Mouse (Mus musculus) layer of hippocampus, postnatal 14 days (tissue): Measurements from ENCODE around the gene Btbd2. TPM values are rescaled to one million over a fixed set of nuclear protein-coding genes. Genes with fewer than 3 reads are reported as not detected.
"Not testable (repeated sequence)": the region's sequence is repeated elsewhere in the genome, so short reads cannot be mapped to it uniquely, and the experiment has no call there.

Experiments used
- DNase-seq, 2 experiments: peaks; one replicate each; pipeline ENCODE4 v3.0.0; 2021 to 2022; ENCODE audit warnings: low spot score in 2 of 2, mixed read lengths in 1 of 2
- microRNA-seq, 2 experiments: library from miRNA; unstranded; fragments of <30 nt; microRNA quantifications; one replicate each; pipeline ENCODE4 v1.2.0; 2021
- total RNA-seq, 2 experiments: library from RNA; stranded (reverse); gene quantifications; 2 replicates each; pipeline ENCODE4 v1.2.3; 2021

Btbd2 gene
- total RNA-seq, 2 experiments from 2014 or later, result 90.2 to 94.4 TPM

DNA sequence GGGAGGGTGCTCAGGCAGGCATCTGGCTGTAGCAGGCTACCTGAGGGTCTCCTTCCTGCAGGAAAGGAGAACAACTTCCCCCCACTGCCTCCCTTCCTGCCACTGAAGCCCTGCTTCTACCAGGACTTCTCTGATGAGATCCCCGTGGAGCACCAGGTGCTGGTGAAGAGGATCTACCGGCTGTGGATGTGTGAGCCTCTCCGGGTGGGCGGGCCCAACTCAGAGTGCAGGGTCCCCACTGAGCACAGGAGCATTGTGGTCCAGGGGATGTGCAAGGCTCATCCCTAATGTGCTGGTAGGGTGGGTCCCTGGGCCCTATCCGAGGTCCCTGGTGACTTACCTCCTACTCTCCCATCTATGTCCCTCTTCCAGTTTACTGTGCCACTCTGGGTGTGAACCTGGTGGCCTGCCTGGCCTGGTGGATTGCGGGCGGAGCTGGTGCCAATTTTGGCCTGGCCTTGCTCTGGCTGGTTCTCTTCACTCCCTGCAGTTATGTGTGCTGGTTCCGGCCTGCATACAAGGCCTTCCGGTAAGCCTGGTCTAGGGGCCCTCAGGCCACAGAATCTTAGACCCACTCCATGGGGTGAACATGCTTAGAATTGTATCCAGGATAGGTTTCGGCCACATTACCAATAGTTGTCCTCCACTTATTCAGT, 47.5 kb downstream of the Btbd2 start:
- no peak for DNase-seq

- DNase-seq, result no peak
Measured at GRCm38 (mm10) chr10:80608435-80608834, 48.4 kb downstream of the Btbd2 start.

GRCm38 (mm10) chr10:80606737-80607350, 50.0 kb downstream of the Btbd2 start:
- DNase-seq, result no peak

DNA sequence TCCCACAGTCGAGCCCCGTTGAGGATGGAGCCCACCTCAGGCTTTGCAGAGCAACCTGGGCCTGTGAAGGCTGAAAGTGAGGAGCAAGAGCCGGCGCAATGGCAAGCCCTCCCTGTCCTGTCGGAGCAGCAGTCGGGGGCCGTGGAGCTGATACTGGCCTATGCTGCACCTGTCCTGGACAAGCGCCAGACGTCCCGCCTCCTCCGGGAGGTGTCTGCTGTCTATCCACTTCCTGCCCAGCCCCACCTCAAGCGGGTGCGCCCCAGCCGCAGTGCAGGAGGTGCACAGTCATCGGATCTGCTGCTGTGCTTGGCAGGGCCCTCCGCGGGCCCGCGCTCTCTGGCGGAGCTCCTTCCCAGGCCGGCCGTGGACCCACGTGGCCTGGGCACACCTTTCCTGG, 50.6 kb downstream of the Btbd2 start:
- no peak for DNase-seq

- DNase-seq, result not testable (repeated sequence)
Measured at GRCm38 (mm10) chr10:80605721-80606120, 51.1 kb downstream of the Btbd2 start, which contains the start of gene Gm49322. TSS of gene Gm49322 (plus strand) at chr10:80606021.

GRCm38 (mm10) chr10:80604988-80605387, 51.9 kb downstream of the Btbd2 start:
- no peak for DNase-seq

DNA sequence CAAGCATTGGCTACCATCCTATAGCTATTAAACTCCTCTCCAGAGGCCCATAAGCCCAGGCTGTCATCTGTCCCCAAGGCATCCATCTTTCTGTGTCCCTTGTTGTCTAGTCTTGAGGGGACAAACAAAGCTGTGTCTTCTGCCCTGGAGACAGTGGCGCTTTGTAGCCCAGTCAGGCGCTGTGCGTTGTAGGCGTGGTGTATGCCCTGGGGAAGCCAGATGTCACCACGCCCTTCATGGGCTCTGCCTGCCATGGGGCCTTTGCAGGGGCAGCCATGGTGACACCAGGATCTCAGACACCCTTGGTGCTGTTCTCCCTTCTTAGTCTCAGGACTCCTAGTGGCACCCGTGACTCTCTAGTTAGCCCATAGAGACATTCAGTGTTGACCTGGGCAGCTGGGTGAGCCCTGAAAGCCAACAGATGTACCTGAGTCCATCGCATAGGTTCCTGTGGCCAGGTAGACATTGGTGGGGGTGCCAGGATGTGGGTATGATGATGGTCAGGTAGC, 52.8 kb downstream of the Btbd2 start:
- no peak for DNase-seq

GRCm38 (mm10) chr10:80603364-80603763, 53.5 kb downstream of the Btbd2 start:
- no peak for DNase-seq

DNA sequence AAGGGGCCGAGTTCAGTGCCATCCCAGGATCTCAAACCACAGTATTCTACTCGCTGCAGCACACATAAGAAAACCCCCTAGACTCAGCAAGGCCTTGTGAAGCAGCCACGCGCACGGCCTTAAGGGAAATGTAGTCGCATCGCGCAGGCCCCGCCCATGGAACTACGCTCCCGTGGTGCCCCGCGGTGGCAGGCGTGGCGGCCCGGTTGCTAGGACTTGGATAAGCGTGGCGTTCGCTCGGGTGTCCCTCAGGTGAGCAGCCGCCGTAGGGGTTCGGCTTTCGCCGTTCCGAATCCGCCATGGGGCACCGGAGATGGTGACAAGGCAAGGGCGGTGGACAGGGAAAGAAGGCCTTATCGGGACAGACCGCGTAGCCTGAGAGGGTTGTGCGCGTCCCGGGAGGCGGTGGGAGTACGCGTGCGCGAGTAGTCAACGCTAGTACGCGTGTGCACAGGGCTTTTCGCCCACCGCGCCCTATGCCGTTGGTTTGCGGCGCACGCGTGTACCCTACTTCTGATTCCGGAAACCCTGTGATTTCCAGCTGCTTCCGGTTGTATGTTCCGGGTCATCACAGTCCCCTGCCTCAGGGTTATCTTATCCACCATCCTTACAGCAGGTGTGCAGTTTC, 54.1 kb downstream of the Btbd2 start, which contains the start of the genes Scamp4 and Adat3:
TSS of gene Scamp4 (plus strand) at position 175 of the 628 bp plus-strand sequence.
TSS of gene Adat3 (plus strand) at position 183 of the 628 bp plus-strand sequence.
- peak; percentile 96 to 99 for DNase-seq

GRCm38 (mm10) chr10:80596318-80596717, 60.6 kb downstream of the Btbd2 start:
- no peak for DNase-seq

Small RNA genes within 50 kb of the gene (microRNA-seq; reads per million reads assigned to microRNA genes)
- gene Mir6912, result 2.0 to 2.7 reads per million in 2 experiments

Other genes starting within 250 kb of the Btbd2 start
- gene Tcf3, start 223.4 kb downstream of the Btbd2 start, total RNA-seq, result 10 to 100 TPM; 33.3 to 35.0 TPM
- gene Onecut3, start 162.2 kb downstream of the Btbd2 start, total RNA-seq, result not detected
- under 1 TPM; 0.21 TPM for gene Atp8b3, start 117.9 kb downstream of the Btbd2 start, total RNA-seq
- 10 to 100 TPM; 47.0 to 50.5 TPM for gene Rexo1, start 95.5 kb downstream of the Btbd2 start, total RNA-seq
- gene Klf16, start 79.8 kb downstream of the Btbd2 start, total RNA-seq, result 10 to 100 TPM; 40.1 to 44.3 TPM
- 100 to 1,000 TPM; 189 to 197 TPM for gene Abhd17a, start 66.7 kb downstream of the Btbd2 start, total RNA-seq
- gene Scamp4, start 54.2 kb downstream of the Btbd2 start, total RNA-seq, result 10 to 100 TPM; 38.5 to 40.7 TPM
- 1 to 10 TPM; 2.3 to 2.8 TPM for gene Adat3, start 54.2 kb downstream of the Btbd2 start, total RNA-seq
- 1 to 10 TPM; 2.5 to 2.8 TPM for gene Gm49322, start 51.0 kb downstream of the Btbd2 start, total RNA-seq
- 100 to 1,000 TPM; 176 to 180 TPM for gene Csnk1g2, start 34.2 kb downstream of the Btbd2 start, total RNA-seq
- gene Mknk2, start 21.0 kb upstream of the Btbd2 start, total RNA-seq, result 10 to 100 TPM; 50.5 to 51.5 TPM
- 10 to 100 TPM; 16.1 to 19.0 TPM for gene Mob3a, start 44.9 kb upstream of the Btbd2 start, total RNA-seq
- 10 to 100 TPM; 44.8 to 54.7 TPM for gene Izumo4, start 45.1 kb upstream of the Btbd2 start, total RNA-seq
- 100 to 1,000 TPM; 137 to 144 TPM for gene Ap3d1, start 85.2 kb upstream of the Btbd2 start, total RNA-seq
- gene Dot1l, start 98.1 kb upstream of the Btbd2 start, total RNA-seq, result 10 to 100 TPM; 60.6 to 62.2 TPM
- 10 to 100 TPM; 41.0 to 45.9 TPM for gene Sf3a2, start 141.1 kb upstream of the Btbd2 start, total RNA-seq
- 10 to 100 TPM; 57.1 to 57.8 TPM for gene Plekhj1, start 141.6 kb upstream of the Btbd2 start, total RNA-seq
- gene Amh, start 148.2 kb upstream of the Btbd2 start, total RNA-seq, result 1 to 10 TPM; 2.4 to 2.9 TPM
- gene Jsrp1, start 156.4 kb upstream of the Btbd2 start, total RNA-seq, result 1 to 10 TPM; 2.1 to 2.6 TPM
- 100 to 1,000 TPM; 429 to 450 TPM for gene Oaz1, start 169.6 kb upstream of the Btbd2 start, total RNA-seq
- gene Lingo3, start 187.0 kb upstream of the Btbd2 start, total RNA-seq, result 10 to 100 TPM; 32.6 to 35.5 TPM
- gene Lsm7, start 198.1 kb upstream of the Btbd2 start, total RNA-seq, result 10 to 100 TPM; 47.7 to 50.5 TPM
- 10 to 100 TPM; 71.2 to 71.4 TPM for gene Sppl2b, start 198.2 kb upstream of the Btbd2 start, total RNA-seq
- gene Tmprss9, start 214.8 kb upstream of the Btbd2 start, total RNA-seq, result under 1 TPM; 0.38 to 0.44 TPM
- 100 to 1,000 TPM; 161 to 172 TPM for gene Timm13, start 243.9 kb upstream of the Btbd2 start, total RNA-seq